Mouse (Mus musculus): ENCODE measurements around the gene Angpt4.
A peak's percentile ranks its signal among the peaks of the same experiment; 100 is the strongest.

- TF ChIP-seq CTCF (IDR thresholded peaks at IDR 0.05; ENCODE audit: insufficient read depth, low read depth, low read length) (no peak), POLR2A (IDR thresholded peaks at IDR 0.05; ENCODE audit: insufficient read depth, low read depth, low read length) (0 out of 2 replicates have a peak, but pooled peaks have one; percentile 41)
Observed at GRCm38 (mm10) chr2:151970191-151971172, 59.5 kb downstream of the Angpt4 start.

All from olfactory bulb, adult 2 months (tissue).